Mouse (Mus musculus) lung, adult 2 months (tissue): ENCODE data around the gene Tcf23.

Experiments
- CTCF ChIP-seq: fragments of 200-500 bp; IDR thresholded peaks from 2 replicates; pipeline ENCODE4 v1.5.1; 2011; ENCODE audit warnings: mild to moderate bottlenecking, low read length, control low read depth; ENCODE audit not compliant: insufficient read depth
- POLR2A ChIP-seq: fragments of 200-500 bp; IDR thresholded peaks from 2 replicates; pipeline ENCODE4 v1.6.1; 2011; ENCODE audit warnings: low read depth, mild to moderate bottlenecking, control low read depth, low read length, borderline replicate concordance; ENCODE audit errors: extremely low read depth

GRCm38 (mm10) chr5:30950922-30951321, 17.5 kb upstream of the Tcf23 start:
- no peak for TF ChIP-seq POLR2A
- no peak for TF ChIP-seq CTCF
